Mouse (Mus musculus) spleen, adult 12 weeks (tissue): ENCODE measurements around the gene Elmod2.
"Not testable (repeated sequence)": the region's sequence is repeated elsewhere in the genome, so short reads cannot be mapped to it uniquely, and the experiment has no call there.

ENCODE experiments used
- DNase-seq: peaks from one replicate; pipeline ENCODE4 v3.0.0; 2022; ENCODE audit warnings: low spot score

Gene Elmod2

DNA sequence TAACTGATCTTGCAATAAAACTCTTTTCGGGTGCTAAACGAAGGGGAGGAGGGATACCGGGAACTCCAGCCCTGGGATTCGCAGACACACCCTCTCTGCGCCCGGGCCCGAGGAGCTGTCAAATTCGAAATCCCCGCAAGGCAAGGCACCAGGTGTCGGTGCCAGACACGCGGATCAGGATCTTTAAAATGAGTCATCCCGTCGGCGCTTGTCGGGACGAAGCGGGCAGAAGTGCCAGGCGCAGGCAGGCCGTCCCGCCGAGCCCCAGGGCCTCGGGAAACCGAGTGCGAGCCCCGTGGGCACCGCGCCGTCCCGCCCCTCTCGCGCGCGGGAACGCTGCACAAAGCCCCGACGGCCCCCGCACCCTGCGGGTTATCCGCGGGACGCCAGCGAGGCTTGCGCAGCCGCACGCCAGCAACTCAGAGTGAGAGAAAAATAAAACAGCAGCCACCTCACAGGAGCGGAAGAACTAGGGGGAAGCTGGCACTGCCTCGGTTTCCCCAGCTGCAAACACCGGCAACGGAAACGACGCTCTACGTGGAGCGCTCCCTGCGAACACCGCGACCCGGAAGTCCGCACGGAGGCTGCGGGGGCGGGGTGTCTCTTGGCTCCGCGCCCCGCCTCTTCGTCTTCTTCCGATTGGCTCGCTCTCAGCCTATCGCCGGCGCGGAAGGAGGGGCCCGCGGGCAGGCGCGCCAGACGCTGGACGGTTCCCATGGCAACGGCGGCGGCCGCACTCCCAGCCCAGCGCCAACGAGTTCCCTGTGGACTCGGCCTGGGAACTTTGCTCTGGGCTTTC lies at the start of gene Elmod2:
Gene Elmod2, minus strand, starts transcription at position 588 of the 799 bp plus-strand sequence.
- DNase-seq = peak; percentile 92

- no peak for DNase-seq
Observed at GRCm38 (mm10) chr8:83381016-83381415, 48.7 kb upstream of the Elmod2 start.

- no peak for DNase-seq
Observed at GRCm38 (mm10) chr8:83380141-83380540, 47.9 kb upstream of the Elmod2 start.

DNA sequence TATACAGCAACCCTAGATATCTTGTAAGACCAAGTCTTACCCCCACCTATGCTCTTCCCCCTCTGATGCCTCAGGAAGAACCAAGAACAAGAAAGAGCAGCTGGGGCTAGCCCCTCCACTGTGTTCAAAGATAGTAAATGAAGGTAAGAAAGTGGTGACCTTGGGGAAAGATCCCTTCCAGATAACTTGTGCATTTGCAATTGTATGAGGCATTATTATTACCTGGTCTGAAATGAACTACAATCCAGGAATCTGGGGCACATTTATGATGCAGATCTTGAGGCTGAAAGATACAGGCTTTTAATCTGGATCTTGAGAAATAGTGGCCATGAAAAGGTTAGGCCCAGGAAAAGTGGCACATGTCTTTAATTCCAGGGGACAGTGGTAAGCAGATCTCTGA lies 44.9 kb upstream of the Elmod2 start:
- no peak for DNase-seq

DNA sequence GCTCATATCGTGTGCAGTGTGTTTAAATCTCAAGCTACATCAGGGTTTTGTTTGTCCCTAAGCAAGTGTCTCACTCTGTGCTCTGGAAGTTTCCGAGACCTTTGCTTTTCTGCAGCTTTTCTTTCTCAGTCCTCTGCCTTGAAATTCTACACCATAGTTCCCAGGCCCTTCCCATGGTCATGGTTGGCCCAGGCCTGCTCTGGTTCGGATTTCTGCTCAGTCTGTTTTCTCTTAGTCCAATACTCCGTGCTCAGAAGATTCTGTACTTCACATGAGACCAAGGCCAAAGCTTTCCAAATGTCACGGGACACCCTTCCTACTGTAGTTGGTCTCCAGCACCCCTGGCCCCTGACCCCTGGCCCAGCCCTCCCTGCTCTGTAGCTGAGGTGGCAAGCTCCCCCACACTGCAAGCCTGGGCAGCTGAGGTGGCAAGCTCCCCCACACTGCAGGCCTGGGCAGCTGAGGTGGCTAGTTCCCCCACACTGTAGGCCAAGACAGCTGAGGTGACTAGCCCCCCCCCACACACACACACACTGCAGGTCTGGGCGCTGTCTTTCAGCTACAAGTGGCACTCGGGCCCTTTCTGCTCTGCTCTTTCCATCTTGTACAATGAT lies 31.0 kb upstream of the Elmod2 start:
- no peak for DNase-seq

- DNase-seq = no peak
Observed at GRCm38 (mm10) chr8:83351315-83351714, 19.0 kb upstream of the Elmod2 start.

- no peak for DNase-seq
Observed at GRCm38 (mm10) chr8:83348263-83348662, 16.0 kb upstream of the Elmod2 start, which contains the start of gene Mgat4d. Gene Mgat4d, plus strand, starts transcription at chr8:83348471.

GRCm38 (mm10) chr8:83342693-83343092 lies 10.4 kb upstream of the Elmod2 start:
- no peak for DNase-seq

DNA sequence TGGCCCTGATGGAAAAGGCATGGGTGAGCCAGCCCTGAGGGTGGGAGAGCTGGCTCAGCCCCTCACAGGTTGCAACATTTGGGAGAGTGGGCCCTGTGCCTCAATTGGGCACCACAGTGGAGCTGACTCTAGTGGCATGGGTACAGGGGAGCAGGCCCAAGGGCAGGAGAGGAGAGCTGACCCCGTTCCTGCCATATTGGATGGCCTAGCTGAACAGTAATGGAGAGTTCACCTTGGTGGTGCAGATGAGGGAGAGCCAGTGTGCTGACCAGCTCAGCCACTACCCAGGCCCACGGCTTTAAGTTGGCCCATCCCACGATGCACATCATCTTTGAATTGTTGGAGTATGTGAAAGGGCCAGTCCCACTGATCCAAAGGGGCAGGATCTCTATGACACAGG lies 9.8 kb upstream of the Elmod2 start:
- DNase-seq = no peak

- no peak for DNase-seq
Observed at GRCm38 (mm10) chr8:83332864-83333263, 578 bp upstream of the Elmod2 start.

DNA sequence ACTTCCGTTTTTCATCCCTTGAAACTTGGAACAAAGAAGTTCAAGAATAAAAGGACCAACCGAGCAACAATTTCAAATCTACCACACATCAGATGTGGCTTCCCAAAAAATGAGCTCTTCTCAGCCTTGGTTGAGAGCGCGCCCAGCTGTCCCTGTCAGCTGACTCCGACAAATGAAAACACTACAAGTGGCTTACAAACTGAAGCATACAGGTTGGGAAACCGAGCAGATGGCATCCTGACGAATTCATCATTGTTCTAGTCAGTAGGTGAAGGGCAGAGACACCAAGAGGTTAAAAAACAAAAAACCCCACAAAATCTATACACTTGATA lies 753 bp downstream of the Elmod2 start:
- no peak for DNase-seq

DNA sequence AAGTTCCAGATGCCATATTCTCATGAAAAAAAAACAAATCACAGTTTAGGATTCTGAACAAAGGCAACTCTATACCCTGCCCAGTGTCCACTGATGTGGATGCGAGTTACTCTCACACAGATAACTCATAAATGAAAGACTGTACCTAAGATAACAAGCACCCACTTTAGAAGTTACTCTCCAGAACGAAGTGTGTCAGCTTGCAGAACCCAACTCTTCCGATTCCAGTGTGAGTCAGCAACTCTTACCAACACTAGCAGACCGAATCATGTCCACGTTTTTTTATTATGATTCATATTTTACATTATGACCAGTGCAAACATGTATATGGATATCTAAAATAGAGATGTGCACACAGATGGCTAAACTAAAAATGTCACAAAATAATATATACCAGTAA lies 4.4 kb downstream of the Elmod2 start:
- no peak for DNase-seq

DNA sequence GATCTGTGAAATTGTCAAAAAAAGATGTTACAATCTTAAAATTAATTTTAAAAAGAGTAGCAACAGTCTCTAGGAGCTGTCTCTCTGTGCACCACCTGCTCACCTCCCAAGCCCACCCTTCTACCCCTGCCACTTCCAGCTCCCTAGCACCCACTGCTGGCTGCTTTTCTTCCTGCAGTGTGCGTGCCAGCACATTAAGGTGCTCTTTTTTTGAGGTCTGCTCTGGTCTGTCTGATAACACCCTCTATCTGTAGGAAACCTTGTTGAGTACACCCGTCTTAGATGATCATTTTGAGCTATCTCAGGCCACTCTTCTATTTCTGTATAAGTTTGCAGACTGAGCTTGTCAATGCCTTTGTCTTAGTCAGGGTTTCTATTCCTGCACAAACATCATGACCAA lies 9.2 kb downstream of the Elmod2 start:
- no peak for DNase-seq

DNA sequence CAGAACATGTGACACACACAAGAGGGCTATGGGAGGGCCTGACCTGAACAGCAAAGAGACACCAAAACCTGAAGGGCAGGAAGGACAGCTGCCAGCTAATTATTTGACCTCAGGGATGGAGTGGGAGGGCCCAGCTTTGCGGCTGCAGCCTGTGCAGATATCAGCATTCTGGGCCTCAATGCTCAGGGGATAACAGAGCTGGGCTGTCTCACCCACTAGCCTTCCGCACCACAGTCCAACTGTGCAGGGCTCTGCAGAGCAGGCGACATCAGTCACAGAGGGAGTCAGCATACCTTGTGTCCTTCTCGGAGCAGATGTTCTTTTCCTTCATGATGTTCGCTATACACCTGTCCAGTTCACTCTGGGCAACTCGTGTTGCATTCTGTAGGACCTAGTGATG lies 9.9 kb downstream of the Elmod2 start:
- no peak for DNase-seq

DNA sequence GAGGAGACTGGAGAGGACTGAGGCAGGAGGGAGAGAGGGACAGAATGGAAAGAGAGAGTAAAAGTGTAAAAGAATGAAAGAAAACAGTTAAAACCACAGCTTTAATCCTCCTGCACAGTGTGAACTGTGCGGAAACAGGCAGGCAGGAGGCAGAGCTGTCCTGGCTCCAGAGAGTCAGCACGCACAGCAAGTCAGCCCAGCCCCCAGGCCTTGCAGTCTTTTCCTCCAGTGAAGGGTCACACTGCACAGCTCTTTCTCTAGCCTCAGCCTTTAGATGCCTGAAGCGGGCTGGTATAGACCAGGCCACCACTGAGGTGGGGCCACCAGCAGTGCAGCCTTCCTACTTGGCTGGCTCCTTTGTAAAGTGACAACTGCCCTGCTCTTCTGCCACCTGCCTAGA lies 11.7 kb downstream of the Elmod2 start:
- no peak for DNase-seq

GRCm38 (mm10) chr8:83315691-83316090 lies 16.6 kb downstream of the Elmod2 start:
- DNase-seq = no peak

DNA sequence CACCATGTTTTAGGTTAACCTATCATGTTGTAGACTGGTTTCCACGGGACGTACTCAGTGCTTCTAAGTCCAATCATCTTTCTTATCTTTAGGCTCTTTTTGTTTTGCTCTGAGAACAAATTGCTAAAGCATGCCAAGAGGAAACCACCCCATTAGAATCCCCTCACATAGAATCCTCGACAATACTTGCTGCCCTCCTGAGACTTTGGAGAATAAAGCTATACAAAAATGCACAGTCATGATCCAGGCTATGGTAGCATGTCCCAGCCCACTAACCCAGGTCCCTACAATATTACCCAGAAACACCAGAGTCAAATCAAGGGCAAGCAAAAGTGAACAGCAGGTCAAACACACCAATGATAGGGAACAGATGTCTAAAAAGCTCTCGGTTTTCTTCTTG lies 17.2 kb downstream of the Elmod2 start:
- DNase-seq = not testable (repeated sequence)

GRCm38 (mm10) chr8:83309836-83310235 lies 22.4 kb downstream of the Elmod2 start:
- no peak for DNase-seq

DNA sequence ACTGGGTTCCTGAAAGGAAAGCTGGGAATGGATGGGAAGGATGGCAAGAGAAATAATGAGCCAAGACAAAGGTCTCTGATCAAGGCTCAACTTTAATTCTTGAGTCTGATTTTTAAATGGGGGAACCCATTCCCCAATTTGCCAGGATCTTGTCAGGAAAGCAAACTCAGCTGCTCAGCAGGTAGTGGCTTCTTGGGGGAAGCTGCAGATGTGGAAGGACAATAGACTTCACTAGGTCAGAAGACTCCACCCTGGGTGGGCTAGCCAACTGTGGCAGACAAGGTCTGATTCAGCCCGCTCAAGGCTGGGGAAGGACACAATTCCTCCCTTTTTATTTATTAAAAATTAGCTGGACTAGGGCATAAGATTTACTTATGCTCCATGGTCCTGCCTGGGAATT lies 27.3 kb downstream of the Elmod2 start:
- no peak for DNase-seq

- no peak for DNase-seq
Observed at GRCm38 (mm10) chr8:83300135-83300534, 32.2 kb downstream of the Elmod2 start.

DNA sequence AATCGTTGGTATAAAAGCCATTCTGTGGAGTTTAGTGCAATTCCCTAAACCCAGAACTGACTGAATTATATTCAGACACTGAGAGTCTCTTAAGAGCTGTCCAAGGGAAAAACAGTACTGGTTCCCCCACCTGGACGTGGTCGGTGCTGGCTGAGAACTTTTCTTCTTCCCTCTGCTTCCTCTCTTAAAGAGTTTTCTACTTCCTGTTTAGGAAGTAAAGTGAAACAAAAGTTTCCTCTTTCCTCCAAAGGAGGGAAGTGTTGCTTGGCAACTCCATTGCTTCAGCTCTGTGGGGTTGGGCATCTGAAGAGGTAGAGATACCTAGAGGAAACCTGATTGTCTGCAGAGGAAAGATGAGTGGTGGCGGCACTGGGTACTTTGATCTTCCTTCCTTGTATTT lies 34.9 kb downstream of the Elmod2 start:
- no peak for DNase-seq

DNA sequence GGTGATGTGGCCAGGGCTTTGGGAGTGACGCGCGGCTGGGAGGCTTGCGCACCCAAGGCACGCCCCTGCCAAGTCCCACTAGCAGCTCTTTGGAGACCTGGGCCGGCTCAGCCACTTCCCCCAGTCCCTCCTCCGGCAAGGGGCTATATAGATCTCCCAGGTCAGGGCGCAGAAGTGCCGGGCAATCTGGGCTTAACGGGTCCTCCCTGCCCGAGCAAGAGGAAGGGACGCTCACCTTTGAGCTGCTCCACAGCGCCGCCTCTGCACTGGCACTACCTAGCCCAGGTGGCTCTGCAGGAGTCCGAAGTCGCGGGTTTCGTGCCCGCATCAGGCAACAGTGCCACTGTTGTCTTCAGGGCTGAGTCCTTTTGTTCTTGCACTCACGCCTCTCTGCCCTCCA lies 42.1 kb downstream of the Elmod2 start, which contains the start of gene Ucp1:
Gene Ucp1, plus strand, starts transcription at position 177 of the 400 bp plus-strand sequence.
- DNase-seq = no peak

GRCm38 (mm10) chr8:83285391-83285790 lies 46.9 kb downstream of the Elmod2 start:
- DNase-seq = no peak

DNA sequence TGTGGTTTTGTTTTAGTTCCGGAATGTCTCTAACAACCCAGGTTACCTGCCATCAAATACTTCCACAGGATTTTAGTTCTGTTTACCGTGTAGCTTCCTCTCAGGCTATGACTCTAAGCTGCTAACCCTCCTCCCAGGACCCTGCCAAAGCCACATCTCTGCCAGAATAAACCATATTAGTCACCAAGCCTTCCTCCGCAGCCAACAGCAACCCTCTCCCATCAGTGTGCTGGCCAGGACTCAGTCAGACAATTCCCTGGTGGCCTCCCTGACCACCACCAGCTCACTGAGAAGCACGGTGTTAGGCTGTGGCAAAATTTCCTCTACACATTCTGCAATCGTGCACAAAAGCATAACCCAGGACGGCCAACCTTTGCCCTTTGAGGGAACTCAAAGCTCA lies 53.9 kb downstream of the Elmod2 start:
- DNase-seq = no peak
